Mouse (Mus musculus) heart, postnatal 14 days (tissue): Measurements from ENCODE around the gene Cdkn1a. TPM values are rescaled to one million over a fixed set of nuclear protein-coding genes. Genes with fewer than 3 reads are reported as not detected.

Source experiments
- DNase-seq, 2 experiments: peaks; one replicate each; pipeline ENCODE4 v3.0.0; 2021 to 2022
- intact Hi-C: fragments of 180-260 bp; cut with DNase I; formaldehyde crosslinking; loops from one replicate; pipeline ENCODE4 v1.15.1; 2025
- total RNA-seq, 2 experiments: library from RNA; stranded (reverse); gene quantifications; 2 replicates each; pipeline ENCODE4 v1.2.3; 2021

The Cdkn1a gene
- total RNA-seq, 2 experiments from 2014 or later: 105 to 121 TPM

DNA sequence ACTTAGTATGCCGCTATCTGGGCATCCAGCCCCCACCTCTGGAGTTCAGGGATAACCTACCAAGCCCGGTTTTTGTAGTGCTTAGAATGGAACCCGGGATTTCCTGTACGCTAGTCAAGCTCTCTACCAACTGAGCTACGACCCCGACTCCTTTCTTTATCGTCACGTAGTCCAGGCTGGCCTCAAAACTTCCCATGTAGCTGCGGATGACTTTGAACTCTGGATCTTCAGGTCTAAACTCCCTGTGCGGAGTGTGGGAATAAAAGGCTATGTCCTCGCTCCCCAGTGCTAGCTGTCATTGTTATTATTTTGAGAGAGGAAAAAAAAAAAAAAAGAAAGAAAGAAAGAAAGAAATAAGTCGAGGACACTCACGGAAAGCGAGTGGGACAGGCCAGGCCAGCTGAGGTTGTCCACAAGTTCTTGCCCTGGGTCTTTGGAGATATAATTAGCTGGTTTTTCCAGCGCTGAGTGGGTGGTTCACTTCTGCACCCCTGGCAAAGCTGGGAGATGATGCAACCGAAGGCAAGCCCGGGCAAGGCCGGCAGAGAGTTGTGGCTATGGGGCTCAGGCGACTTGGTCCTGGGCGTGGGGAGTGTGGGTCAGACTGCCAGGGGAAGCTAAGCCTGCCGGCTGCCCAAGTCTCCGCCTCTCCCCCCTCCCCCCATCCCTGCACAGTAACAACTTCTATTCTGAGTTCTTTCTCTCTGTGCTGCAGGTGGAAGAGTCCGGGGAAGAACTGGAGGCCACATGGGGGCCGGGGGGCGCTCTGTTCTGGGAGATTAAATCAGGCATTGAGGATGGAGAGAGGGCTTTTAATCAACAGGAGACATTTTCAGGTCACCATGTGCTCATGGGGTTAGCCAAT, 12.0 kb upstream of the Cdkn1a start:
- intact Hi-C loops: loop anchor here (2.0 kb wide), 1 partner anchor 14 kb away; no protein-coding TSS in a partner anchor
- DNase-seq: peak; percentile 72 to 75

DNA sequence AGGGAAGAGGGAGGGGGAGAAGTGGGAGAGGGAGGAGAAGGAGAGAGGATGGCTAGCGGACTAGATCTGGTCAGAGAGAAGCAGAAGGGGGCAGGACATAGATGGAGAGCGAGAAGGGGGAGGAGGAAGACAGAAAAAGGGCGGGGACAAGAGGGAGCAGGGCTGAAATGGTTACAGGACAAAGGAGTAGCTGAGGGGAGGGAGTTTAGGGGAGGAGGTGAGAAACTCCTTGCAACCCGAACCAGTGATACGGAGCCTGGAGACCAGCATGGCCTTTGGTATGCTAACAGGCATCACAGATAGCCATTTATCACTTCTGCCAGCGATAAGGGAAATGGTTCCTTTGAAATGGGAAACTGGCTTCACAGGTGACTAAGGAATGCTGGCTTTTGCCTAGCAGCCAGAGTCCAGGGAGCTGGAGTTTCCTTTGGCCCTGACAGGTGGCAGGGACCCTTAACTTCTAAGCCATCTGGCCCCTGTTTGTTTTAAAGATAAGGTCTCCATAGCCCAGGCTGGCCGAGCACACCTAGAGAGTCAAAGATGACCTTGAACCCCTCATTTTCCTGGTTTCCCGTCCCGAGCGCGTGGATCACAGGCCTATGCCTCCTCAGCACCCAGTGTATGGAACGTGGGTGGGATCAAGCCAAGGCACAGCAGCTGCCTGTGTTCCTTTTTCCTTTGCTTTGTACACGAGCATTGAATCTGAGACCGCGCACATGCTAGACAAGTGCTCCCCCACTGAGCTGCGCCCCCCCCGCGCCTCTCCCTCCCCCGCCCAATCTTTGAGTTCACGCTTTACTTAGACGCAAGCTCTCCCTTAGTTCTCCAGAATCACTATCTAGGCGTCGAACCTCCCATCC, 9.8 kb upstream of the Cdkn1a start:
- DNase-seq: no peak
- intact Hi-C loops: no loop called here

GRCm38 (mm10) chr17:29081618-29082381, 9.0 kb upstream of the Cdkn1a start:
- intact Hi-C loops: no loop called here
- DNase-seq: no peak

DNA sequence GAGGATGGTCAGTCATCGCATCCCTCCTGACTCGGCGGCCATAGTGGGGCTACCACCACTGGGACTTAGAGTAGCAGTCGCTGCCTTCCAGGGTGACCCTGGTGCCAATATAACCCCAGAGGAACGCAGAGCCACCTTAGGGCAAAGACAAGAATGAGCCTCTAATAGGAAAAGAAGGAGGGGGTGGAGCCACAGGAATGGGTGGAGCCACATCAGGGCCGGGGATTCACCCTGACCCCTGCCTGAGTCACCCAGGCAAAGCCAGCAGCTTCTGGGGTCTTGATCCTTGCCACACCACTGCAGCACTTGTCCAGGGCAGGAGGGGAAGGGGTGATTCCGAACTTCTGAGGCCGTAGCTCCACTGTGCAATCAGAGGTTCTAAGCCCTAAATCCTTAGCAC, 7.2 kb upstream of the Cdkn1a start:
- intact Hi-C loops: no loop called here
- no peak for DNase-seq

DNA sequence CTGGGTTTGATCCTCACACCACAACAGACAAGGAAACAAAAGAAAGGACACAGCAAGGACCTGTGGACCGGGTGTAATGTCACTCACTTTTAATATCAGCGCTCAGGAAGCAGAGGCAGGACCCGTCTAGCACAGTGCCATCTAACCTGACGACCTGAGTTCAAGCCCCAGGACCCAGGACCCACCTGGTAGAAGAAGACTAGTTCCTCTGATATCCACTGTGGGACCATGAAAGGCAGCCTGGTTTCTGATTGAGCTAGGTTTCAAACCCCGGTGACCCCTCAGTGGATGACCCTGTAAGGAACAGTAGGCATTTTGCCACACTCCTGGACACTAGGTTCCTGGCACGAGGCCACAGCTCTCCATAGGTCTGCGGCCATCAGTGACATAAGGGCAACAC, 6.1 kb upstream of the Cdkn1a start:
- DNase-seq: no peak

DNA sequence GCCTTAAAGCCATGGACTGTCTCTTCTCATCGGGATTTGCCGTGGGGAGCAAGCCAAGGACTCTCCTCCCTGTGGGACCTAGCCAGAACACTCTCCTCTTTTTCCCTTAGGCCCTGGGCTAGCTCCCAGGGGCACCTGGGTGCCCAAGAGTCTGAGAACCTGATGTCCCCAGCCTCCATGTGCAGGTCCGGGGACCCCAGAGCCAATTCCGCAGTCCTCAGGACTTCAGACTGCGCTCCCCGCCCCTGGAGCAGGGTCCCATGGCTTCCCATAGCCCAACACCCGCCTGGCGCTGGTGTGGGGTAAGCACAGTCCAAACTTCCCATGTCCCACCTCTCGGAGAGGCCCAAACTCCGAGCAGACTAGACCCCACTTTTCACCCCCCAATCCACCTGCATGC, 5.5 kb upstream of the Cdkn1a start:
- intact Hi-C loops: no loop called here
- DNase-seq: no peak

More for the DNA sequence above, 6.1 kb upstream of the Cdkn1a start:
- intact Hi-C loops: no loop called here

DNA sequence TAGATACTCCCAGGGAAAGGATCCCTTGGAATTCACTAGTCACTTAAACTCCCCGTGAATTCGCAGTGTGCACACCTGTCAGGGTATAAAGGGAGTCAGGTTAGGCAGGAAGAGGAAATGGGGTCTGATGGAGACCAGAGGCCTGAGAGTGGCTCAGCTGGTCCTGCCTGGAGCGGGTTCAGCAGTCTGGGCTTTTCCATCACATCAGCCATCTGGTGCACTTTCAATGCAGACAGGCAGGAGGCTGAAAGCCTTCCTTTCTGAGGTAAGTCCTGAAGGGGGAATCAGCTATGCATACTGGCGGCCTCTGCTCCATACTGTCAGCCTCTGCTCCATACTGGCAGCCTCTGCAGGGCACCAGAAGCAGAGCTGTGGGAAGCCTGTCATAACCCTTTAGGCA, 3.9 kb upstream of the Cdkn1a start:
- intact Hi-C loops: no loop called here
- DNase-seq: no peak

- peak in 1 of 2 experiments; percentile 0 for DNase-seq
- intact Hi-C loops: no loop called here
Measured at GRCm38 (mm10) chr17:29091348-29091944, 670 bp downstream of the Cdkn1a start.

DNA sequence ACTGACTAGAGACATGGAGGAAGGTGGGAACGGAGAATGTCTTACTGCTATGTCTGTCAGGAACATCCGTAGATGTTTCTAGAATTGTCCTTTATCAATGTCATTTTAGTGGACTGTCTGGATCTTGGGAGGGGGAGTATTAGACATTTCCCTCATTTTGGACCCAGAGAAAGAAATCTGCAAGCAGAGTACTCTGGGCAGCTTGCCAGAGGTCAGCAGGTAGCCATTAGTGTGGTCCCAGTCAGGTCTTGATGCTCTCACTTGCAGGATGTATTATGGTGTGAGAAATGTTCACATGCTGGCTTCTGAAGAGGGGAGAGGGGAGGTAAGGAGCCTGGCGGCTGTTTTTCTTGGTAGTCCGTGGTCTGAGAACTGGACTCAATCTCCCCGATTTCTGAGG, 1.7 kb downstream of the Cdkn1a start:
- peak in 1 of 2 experiments; percentile 1 for DNase-seq
- intact Hi-C loops: loop anchor here (2.0 kb wide), 1 partner anchor 14 kb away; no protein-coding TSS in a partner anchor

DNA sequence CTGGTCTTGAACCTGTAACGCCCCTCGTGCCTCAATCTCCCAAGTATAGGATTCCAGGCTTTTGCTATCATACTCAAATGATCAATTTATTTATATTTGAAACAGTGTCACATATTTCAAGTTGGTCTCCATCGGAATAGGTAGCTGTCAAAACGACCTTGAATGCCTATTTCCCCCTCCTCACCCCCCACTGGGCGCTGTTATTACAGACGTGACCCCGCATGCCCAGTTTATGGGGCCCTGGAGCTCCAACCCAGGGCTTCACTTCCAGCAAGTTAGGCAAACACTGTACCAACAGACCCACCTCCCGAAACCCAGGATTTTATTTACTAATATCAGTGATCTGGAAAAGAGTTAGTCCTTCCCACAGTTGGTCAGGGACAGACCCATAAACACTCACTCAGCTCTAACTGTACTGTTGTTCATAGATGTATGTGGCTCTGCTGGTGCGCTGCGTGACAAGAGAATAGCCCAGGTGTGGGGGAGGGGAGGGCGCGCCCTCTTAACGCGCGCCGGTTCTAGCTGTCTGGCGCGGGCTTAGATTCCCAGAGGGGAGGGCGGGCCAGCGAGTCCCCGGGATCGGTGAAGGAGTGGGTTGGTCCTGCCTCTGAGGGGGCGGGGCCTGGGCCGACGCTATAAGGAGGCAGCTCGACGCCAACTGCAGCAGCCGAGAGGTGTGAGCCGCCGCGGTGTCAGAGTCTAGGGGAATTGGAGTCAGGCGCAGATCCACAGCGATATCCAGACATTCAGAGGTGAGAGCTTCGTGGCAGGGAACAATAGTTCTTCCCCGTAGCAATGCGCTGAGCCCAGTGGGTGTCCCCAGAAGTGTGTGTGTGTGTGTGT, 2.6 kb downstream of the Cdkn1a start:
- DNase-seq: peak; percentile 87 to 95
- intact Hi-C loops: loop anchor here (2.0 kb wide), 1 partner anchor 15 kb away; no protein-coding TSS in a partner anchor

- DNase-seq: no peak
Measured at GRCm38 (mm10) chr17:29093961-29094309, 3.2 kb downstream of the Cdkn1a start.

DNA sequence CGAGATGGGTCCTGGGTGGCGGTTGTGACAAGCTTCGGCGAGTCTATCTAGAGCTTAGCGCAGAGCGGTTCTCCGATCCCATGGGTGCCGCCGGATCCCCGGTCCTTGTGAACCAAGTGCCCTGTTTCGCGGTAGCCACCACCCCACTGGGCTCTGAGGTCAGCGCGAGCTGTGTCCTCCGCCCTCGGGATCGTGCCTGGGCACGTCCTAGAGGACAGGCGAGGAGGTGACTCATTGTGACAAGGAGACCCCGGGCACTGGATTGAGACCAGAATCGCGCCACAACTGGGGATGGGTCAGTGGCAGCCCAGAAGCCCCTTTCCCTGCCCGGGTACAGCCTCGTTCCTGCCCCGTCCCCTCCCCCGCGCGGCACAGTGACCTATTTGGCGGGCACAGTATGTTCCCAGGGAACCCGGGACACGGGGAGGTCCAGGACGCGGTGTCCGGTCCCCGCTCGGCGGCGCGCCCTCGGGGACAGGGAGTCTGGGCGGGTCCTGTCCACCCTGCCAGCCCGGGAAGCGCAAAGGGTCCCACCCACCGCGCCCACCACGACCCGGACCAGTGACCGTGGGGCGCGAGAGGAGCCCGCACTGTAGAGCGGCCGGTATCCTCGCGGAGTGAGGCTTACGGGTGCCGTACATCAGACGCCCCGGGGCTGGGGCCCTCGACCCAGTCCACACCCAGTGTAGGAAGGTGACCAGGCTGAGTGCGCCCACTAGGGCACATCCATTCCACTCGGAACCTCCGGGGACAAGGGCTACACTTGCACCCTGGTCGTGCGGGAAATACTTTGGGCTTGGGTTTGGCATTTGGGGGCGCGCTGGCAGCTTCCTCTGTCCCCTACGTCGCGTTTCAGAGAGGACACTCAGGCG, 3.8 kb downstream of the Cdkn1a start:
- intact Hi-C loops: loop anchor here (1.0 to 5.0 kb wide), 4 partner anchors 45 to 153 kb away; no protein-coding TSS in a partner anchor
- DNase-seq: peak; percentile 88 to 92

More at GRCm38 (mm10) chr17:29093961-29094309, 3.2 kb downstream of the Cdkn1a start:
- intact Hi-C loops: loop anchor here (2.0 kb wide), 1 partner anchor 15 kb away; no protein-coding TSS in a partner anchor

GRCm38 (mm10) chr17:29095201-29095733, 4.5 kb downstream of the Cdkn1a start:
- intact Hi-C loops: loop anchor here (1.0 to 5.0 kb wide), 4 partner anchors 46 to 152 kb away; no protein-coding TSS in a partner anchor
- peak; percentile 97 to 99 for DNase-seq

DNA sequence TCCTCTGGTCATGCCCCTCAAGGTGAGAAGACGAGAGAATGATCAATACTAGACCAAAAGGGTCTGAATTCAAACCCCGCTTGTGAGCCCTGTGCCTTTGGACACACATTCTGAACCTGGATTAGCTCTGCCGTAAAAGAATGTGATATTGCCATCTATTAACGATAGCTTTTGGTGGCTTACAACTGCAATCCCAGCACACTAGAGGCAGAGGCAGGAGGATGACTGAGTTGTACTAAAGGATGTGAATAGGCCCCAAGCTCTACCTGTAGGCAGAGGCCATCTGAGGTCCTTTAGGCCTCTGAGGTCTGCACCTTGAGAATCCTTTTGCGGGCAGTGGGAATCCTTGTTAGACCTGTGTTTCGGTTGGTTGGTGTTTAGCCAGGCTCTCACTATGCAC, 5.5 kb downstream of the Cdkn1a start:
- intact Hi-C loops: loop anchor here (5.0 kb wide), 2 partner anchors 109 to 151 kb away; no protein-coding TSS in a partner anchor
- DNase-seq: no peak

DNA sequence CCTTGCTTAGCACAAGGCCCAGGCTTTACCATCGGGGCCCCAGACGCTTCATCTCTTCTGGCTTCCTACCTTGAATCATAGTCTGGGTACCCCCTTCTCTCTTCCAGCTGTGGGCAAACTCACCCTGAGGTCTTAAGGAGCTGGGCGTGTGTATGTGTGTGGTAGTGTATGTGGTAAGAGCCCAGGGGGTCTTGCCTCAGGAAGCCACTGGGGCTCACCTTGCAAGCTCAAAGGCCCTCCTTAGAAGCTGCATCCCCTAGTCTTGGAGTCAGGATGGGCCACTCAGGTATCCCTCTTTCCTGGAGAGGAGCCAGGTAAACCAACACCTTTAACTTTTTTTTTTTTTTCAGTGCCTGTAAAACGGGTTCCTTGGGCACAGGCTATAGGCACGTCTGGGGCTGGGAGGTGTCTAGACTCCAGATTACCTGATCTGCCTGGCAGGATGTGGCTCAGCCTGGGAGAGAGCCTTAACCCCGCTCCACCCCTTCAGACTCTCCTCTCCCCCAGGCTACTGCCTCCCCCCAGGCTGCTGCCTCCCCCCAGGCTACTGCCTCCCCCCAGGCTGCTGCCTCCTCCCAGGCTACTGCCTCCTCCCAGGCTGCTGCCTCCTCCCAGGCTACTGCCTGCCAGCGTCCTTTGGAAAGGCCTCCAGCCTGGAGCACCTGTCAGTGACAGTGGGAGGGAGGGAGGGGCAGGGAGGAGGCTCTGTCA, 6.2 kb downstream of the Cdkn1a start:
- intact Hi-C loops: loop anchor here (5.0 kb wide), 2 partner anchors 110 to 150 kb away; no protein-coding TSS in a partner anchor
- DNase-seq: no peak

- intact Hi-C loops: loop anchor here (5.0 kb wide), 2 partner anchors 111 to 149 kb away; no protein-coding TSS in a partner anchor
- no peak for DNase-seq
Measured at GRCm38 (mm10) chr17:29098291-29098690, 7.5 kb downstream of the Cdkn1a start.

DNA sequence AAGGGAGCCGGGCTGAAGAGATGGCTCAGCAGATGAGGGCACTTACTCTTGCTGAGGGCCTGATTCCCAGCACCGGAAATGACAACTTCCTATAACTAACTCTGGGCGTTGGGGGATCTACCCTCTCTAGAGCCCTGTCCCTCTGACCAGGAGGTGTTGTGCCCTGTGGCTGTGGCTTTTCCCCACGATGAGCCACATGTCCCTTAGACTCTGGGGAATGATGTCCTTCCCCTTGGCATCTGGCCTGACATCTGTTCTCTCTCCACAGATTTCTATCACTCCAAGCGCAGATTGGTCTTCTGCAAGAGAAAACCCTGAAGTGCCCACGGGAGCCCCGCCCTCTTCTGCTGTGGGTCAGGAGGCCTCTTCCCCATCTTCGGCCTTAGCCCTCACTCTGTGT, 8.3 kb downstream of the Cdkn1a start:
- intact Hi-C loops: loop anchor here (5.0 kb wide), 2 partner anchors 112 to 148 kb away; no protein-coding TSS in a partner anchor
- no peak for DNase-seq
